Mouse (Mus musculus): ENCODE measurements around the gene Gpr108. TPM values are rescaled to one million over a fixed set of nuclear protein-coding genes. Genes with fewer than 3 reads are reported as not detected.

The Gpr108 gene
- total and polyA plus RNA-seq, 2 experiments: 10.7 to 23.7 TPM

DNA sequence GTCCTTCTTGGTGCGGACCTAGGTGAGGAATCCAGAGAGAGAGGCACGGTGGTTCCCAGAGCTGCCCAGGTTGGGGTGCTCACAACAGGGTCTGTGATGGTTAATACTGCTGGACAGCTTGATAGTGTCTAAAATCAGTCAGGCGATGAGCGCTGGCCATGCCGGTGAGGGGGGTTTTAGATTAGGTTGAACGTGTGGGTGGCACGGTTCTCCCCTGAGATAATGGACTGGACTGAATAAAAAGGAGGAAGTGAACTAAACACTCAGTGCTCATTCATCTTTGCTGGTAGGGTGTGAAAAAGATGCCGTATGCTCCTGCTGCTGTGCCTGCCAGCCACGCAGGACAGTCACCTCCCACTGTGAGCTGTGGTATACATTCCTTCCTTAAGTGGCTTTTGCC, 24.9 kb downstream of the Gpr108 start:
- TF ChIP-seq CTCF (IDR thresholded peaks at IDR 0.05; ENCODE audit: low read depth, low read length) (no peak), POLR2A (IDR thresholded peaks at IDR 0.05; ENCODE audit: extremely low read depth, insufficient read depth, low read length) (0 out of 2 replicates have a peak, but pooled peaks have one; percentile 12)
- no peak for DNase-seq (ENCODE audit: extremely low read depth, low read depth, low spot score)
- Histone ChIP-seq H3K4me1 (ENCODE audit: control insufficient read depth, insufficient read depth, low read length) (peaks cover 54% of the 10 kb centered on the region), H3K79me2 (ENCODE audit: control insufficient read depth, insufficient read depth, low read length) (peaks cover 8% of the 10 kb centered on the region; the same call in 1 of the 2 replicates), H3K4me3 (ENCODE audit: insufficient read depth, low read depth, low read length) (no peak overlapping the region), H3K27me3 (ENCODE audit: control insufficient read depth, insufficient read depth, low read length) (no peaks in the 10 kb centered on the region), H3K27ac (replicated peaks; ENCODE audit: insufficient read depth, low read depth, low read length) (no peak overlapping the region), H3K9ac (ENCODE audit: low read depth, low read length) (peak overlapping the region; percentile 46), H3K36me3 (ENCODE audit: control insufficient read depth, insufficient read depth, low read length) (peaks cover 63% of the 10 kb centered on the region)
- 41% methylated on average over 9 of the region's 9 CpGs for WGBS

DNA sequence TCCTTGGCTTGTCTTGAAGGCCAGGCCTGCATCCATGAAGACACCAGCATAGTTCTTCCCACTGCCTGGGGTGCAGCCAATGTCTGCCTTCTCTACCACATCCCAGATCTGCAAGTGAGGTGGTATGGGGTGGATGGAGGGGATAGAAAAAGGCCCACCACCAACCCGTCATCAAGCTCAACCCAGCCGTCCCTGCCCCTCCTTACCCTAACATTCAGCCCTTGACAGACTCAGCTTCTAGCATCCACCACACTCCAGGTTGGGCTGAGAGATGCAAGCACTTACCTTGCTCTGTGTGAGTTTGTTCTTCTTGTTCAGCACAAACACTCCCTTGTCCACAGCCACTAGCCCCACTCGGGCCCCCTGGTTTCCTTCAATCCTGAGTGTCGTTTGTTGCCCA, 26.3 kb downstream of the Gpr108 start:
- 58% methylated on average over 4 of the region's 4 CpGs for WGBS
- no peaks in the 10 kb centered on the region for H3K27me3 ChIP-seq (ENCODE audit: control insufficient read depth, insufficient read depth, low read length)
- H3K4me3 ChIP-seq (ENCODE audit: insufficient read depth, low read depth, low read length): no peak overlapping the region
- no peak overlapping the region for H3K9ac ChIP-seq (ENCODE audit: low read depth, low read length)
- TF ChIP-seq CTCF (IDR thresholded peaks at IDR 0.05; ENCODE audit: low read depth, low read length) (no peak), POLR2A (IDR thresholded peaks at IDR 0.05; ENCODE audit: extremely low read depth, insufficient read depth, low read length) (no peak)
- H3K36me3 ChIP-seq (ENCODE audit: control insufficient read depth, insufficient read depth, low read length): peaks cover 76% of the 10 kb centered on the region
- H3K79me2 ChIP-seq (ENCODE audit: control insufficient read depth, insufficient read depth, low read length): peaks cover 5% of the 10 kb centered on the region; the same call in 1 of the 2 replicates
- H3K4me1 ChIP-seq (ENCODE audit: control insufficient read depth, insufficient read depth, low read length): peaks cover 56% of the 10 kb centered on the region
- H3K27ac ChIP-seq (replicated peaks; ENCODE audit: insufficient read depth, low read depth, low read length): no peak overlapping the region
- no peak for DNase-seq (ENCODE audit: extremely low read depth, low read depth, low spot score)

DNA sequence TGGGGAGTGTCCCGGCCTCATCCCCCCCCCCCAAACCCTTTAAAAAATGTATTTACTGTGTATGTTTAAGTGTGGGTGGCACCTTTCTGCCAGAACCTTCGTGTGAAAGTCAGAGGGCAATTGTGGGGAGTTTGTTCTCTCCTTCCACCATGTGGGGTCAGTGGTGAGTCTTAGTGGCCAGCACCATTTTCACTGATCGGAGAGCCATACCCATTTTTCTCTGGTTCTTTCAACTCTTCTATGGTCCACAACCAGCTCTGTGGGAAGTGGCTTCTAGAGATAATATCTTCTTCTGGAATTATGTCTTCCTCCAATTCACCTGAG, 28.4 kb downstream of the Gpr108 start:
- Histone ChIP-seq H3K4me1 (ENCODE audit: control insufficient read depth, insufficient read depth, low read length) (peaks cover 42% of the 10 kb centered on the region), H3K36me3 (ENCODE audit: control insufficient read depth, insufficient read depth, low read length) (peaks cover 83% of the 10 kb centered on the region), H3K9ac (ENCODE audit: low read depth, low read length) (no peak overlapping the region), H3K27ac (replicated peaks; ENCODE audit: insufficient read depth, low read depth, low read length) (no peak overlapping the region), H3K4me3 (ENCODE audit: insufficient read depth, low read depth, low read length) (no peak overlapping the region), H3K27me3 (ENCODE audit: control insufficient read depth, insufficient read depth, low read length) (no peaks in the 10 kb centered on the region), H3K79me2 (ENCODE audit: control insufficient read depth, insufficient read depth, low read length) (no peaks in the 10 kb centered on the region)
- TF ChIP-seq CTCF (IDR thresholded peaks at IDR 0.05; ENCODE audit: low read depth, low read length): peak; percentile 36; the same call in 1 of the 2 replicates
- no peak for TF ChIP-seq POLR2A (IDR thresholded peaks at IDR 0.05; ENCODE audit: extremely low read depth, insufficient read depth, low read length)
- WGBS: 19% methylated on average over 3 of the region's 3 CpGs
- DNase-seq (ENCODE audit: extremely low read depth, low read depth, low spot score): no peak

DNA sequence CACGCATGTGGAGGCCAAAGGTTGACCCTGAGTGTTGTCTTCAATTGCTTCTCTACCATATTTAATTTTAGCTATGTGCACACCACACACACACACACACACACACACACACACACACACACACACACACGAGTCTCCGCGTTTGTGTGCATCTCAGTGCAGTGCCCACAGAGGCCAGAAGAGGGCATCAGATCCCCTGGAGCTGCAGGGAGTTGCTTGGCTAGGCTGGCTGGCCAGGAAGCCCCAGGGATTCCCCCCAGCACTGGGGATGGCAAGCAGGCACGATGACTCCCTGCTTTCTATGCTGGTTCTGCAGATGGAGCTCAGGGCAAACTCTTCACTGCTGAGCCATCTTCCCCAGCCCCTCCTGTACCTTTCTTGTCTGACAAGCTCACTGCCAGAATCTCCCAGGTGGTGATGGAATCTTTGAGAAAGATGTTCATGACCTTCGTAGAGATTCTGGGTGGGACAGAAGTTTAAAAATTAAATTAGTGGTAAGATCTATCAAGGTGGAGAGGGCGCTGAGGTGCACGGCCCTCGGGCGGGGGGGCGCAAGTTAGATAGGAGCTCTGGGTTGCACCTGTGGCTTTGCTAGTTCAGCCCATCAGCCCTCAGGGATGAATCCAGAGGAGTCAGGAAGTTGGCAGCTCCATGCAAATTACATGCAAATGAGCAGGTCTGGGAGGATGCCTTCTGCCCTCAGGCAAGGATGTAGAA, 28.9 kb downstream of the Gpr108 start:
- no peak overlapping the region for H3K27ac ChIP-seq (replicated peaks; ENCODE audit: insufficient read depth, low read depth, low read length)
- peak; percentile 35 for DNase-seq (ENCODE audit: extremely low read depth, low read depth, low spot score)
- no peaks in the 10 kb centered on the region for H3K27me3 ChIP-seq (ENCODE audit: control insufficient read depth, insufficient read depth, low read length)
- peaks cover 38% of the 10 kb centered on the region for H3K4me1 ChIP-seq (ENCODE audit: control insufficient read depth, insufficient read depth, low read length)
- H3K4me3 ChIP-seq (ENCODE audit: insufficient read depth, low read depth, low read length): no peak overlapping the region
- WGBS: 33% methylated on average over 11 of the region's 11 CpGs
- peak; percentile 83 for TF ChIP-seq CTCF (IDR thresholded peaks at IDR 0.05; ENCODE audit: low read depth, low read length)
- no peak for TF ChIP-seq POLR2A (IDR thresholded peaks at IDR 0.05; ENCODE audit: extremely low read depth, insufficient read depth, low read length)
- H3K79me2 ChIP-seq (ENCODE audit: control insufficient read depth, insufficient read depth, low read length): no peaks in the 10 kb centered on the region
- no peak overlapping the region for H3K9ac ChIP-seq (ENCODE audit: low read depth, low read length)
- H3K36me3 ChIP-seq (ENCODE audit: control insufficient read depth, insufficient read depth, low read length): peaks cover 84% of the 10 kb centered on the region

DNA sequence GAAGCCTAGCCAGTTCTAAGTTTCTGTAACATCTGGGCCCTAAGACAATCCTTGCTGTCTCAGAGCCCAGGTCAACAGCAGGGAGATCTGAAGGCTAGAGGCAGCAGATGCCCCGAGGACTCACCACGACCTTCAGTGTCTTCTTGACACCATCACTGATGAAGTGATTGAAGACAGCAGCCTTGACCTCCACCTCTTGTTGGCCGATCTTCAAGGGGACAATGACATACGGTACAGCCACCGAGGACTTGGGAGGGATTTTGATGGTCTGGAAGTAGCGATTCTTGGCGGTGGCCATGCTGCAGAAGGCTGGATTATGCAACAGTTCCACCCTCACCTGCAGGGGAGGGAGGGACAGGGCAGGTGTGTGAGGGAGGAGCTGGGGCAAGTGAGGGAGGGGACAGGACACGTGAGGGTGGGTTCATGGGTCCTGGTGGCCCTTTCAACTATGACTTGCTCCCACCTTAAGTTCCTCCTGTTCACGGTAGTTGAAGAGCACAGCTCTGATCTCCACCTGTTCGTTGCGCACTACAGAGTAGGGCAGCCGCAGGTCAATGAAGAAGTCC, 29.8 kb downstream of the Gpr108 start:
- peak; percentile 40 for DNase-seq (ENCODE audit: extremely low read depth, low read depth, low spot score)
- H3K79me2 ChIP-seq (ENCODE audit: control insufficient read depth, insufficient read depth, low read length): no peaks in the 10 kb centered on the region
- H3K27ac ChIP-seq (replicated peaks; ENCODE audit: insufficient read depth, low read depth, low read length): no peak overlapping the region
- no peak overlapping the region for H3K4me3 ChIP-seq (ENCODE audit: insufficient read depth, low read depth, low read length)
- H3K27me3 ChIP-seq (ENCODE audit: control insufficient read depth, insufficient read depth, low read length): no peaks in the 10 kb centered on the region
- peaks cover 29% of the 10 kb centered on the region for H3K4me1 ChIP-seq (ENCODE audit: control insufficient read depth, insufficient read depth, low read length)
- TF ChIP-seq POLR2A (IDR thresholded peaks at IDR 0.05; ENCODE audit: extremely low read depth, insufficient read depth, low read length) (no peak), CTCF (IDR thresholded peaks at IDR 0.05; ENCODE audit: low read depth, low read length) (no peak)
- H3K36me3 ChIP-seq (ENCODE audit: control insufficient read depth, insufficient read depth, low read length): peaks cover 88% of the 10 kb centered on the region
- 42% methylated on average over 12 of the region's 12 CpGs for WGBS
- H3K9ac ChIP-seq (ENCODE audit: low read depth, low read length): 0 out of 2 replicates have a peak overlapping the region, but pooled peaks have one; percentile 10

All from liver, adult 2 months (tissue).